Mouse (Mus musculus) cerebellum, adult 18-20 months (tissue): ENCODE measurements at regions not wholly inside any gene's neighbourhood (a gene's known extent, or its start where the extent isn't known, plus 50 kb on each side); places are given as distances from the start of the nearest gene placed in this dataset.

ENCODE experiments used
- DNase-seq, 2 experiments: peaks; one replicate each; pipeline ENCODE4 v3.0.0; 2021

GRCm38 (mm10) chr1:13834860-13835840 is 2258.0 kb downstream of the 4930444P10Rik start:
- no peak for DNase-seq

- no peak for DNase-seq
These were observed 2285.3 kb downstream of the 4930444P10Rik start for GRCm38 (mm10) chr1:13807786-13808185.

- DNase-seq: no peak
These were observed 2292.7 kb downstream of the 4930444P10Rik start for GRCm38 (mm10) chr1:13800460-13800859.

- no peak for DNase-seq
These were observed 2294.3 kb downstream of the 4930444P10Rik start for GRCm38 (mm10) chr1:13798848-13799247.

GRCm38 (mm10) chr1:13795196-13795595 is 2297.9 kb downstream of the 4930444P10Rik start:
- DNase-seq: no peak

- peak; percentile 57 to 73 for DNase-seq
These were observed 2303.6 kb downstream of the 4930444P10Rik start for GRCm38 (mm10) chr1:13789318-13790085.

GRCm38 (mm10) chr1:13787016-13787415 is 2306.1 kb downstream of the 4930444P10Rik start:
- DNase-seq: no peak

GRCm38 (mm10) chr1:13784396-13784795 is 2308.7 kb downstream of the 4930444P10Rik start:
- peak; percentile 23 to 40 for DNase-seq

GRCm38 (mm10) chr1:13782633-13783032 is 2310.5 kb downstream of the 4930444P10Rik start:
- DNase-seq: no peak

- DNase-seq: no peak
These were observed 2321.0 kb downstream of the 4930444P10Rik start for GRCm38 (mm10) chr1:13772106-13772505.

GRCm38 (mm10) chr1:13771014-13771463 is 2322.1 kb downstream of the 4930444P10Rik start:
- DNase-seq: no peak

GRCm38 (mm10) chr1:13752479-13752878 is 2338.6 kb downstream of the A830018L16Rik start:
- no peak for DNase-seq

GRCm38 (mm10) chr1:13751381-13751780 is 2337.5 kb downstream of the A830018L16Rik start:
- no peak for DNase-seq
